Mouse (Mus musculus) lung, postnatal 0 days (tissue): ENCODE measurements around the gene Gm30191. TPM values are rescaled to one million over a fixed set of nuclear protein-coding genes. Genes with fewer than 3 reads are reported as not detected.

Source experiments
- ATAC-seq: fragments of 200-750 bp; cut with Nextera tagmentation; 2 replicates; pipeline ENCODE4 v1.8.0; 2017; ENCODE audit warnings: moderate library complexity
- DNase-seq: peaks from one replicate; pipeline ENCODE4 v3.0.0-alpha.2; 2016; ENCODE audit warnings: low spot score
- H3K27ac ChIP-seq: fragments of 300-500 bp; sonication (generic); 2 replicates; pipeline ENCODE4 v1.5.1; 2014; ENCODE audit warnings: antibody characterized with exemption, mild to moderate bottlenecking, low read length, mixed read lengths
- H3K27me3 ChIP-seq: fragments of 300-500 bp; sonication (generic); replicated peaks from 2 replicates; pipeline ENCODE4 v1.6.1; 2014; ENCODE audit warnings: low read length, mixed read lengths; ENCODE audit not compliant: insufficient read depth
- H3K36me3 ChIP-seq: fragments of 300-500 bp; sonication (generic); 2 replicates; pipeline ENCODE4 v1.6.1; 2014; ENCODE audit warnings: low read length, mixed read lengths; ENCODE audit not compliant: insufficient read depth
- H3K4me1 ChIP-seq: fragments of 300-500 bp; sonication (generic); 2 replicates; pipeline ENCODE4 v1.6.1; 2014; ENCODE audit warnings: antibody characterized with exemption, low read depth, low read length, mixed read lengths; ENCODE audit not compliant: insufficient read depth
- H3K4me2 ChIP-seq: fragments of 300-500 bp; sonication (generic); replicated peaks from 2 replicates; pipeline ENCODE4 v1.6.1; 2014; ENCODE audit warnings: low read depth, mild to moderate bottlenecking, low read length, moderate library complexity, mixed read lengths
- H3K4me3 ChIP-seq: fragments of 300-500 bp; sonication (generic); 2 replicates; pipeline ENCODE4 v1.5.1; 2014; ENCODE audit warnings: low read depth, low read length
- H3K9ac ChIP-seq: fragments of 300-500 bp; sonication (generic); replicated peaks from 2 replicates; pipeline ENCODE4 v1.6.1; 2014; ENCODE audit warnings: low read depth, mild to moderate bottlenecking
- H3K9me3 ChIP-seq: fragments of 300-500 bp; sonication (generic); 2 replicates; pipeline ENCODE4 v1.6.1; 2016; ENCODE audit warnings: low read length, mixed read lengths
- CTCF ChIP-seq: IDR thresholded peaks from 2 replicates; pipeline ENCODE4 v1.5.1; 2016; ENCODE audit warnings: antibody characterized with exemption, mild to moderate bottlenecking
- EP300 ChIP-seq: IDR thresholded peaks from 2 replicates; pipeline ENCODE4 v1.6.1; 2016; ENCODE audit warnings: antibody characterized with exemption, mild to moderate bottlenecking, control low read depth
- WGBS: fragments of 180-500 bp; shearing (Covaris S2); extraction: QIAGEN DNeasy Blood & Tissue Kit; methylation state at CpG from one replicate; pipeline ENCODE4 v1.1.7; 2014; 5-methylcytosine and 5-hydroxymethylcytosine counted together
- polyA plus RNA-seq: library from polyadenylated mRNA; unstranded; fragments of >200 nt; fragmentation: Nextera tagmentation; extraction: Ambion mirVana; gene quantifications from 2 replicates; pipeline ENCODE4 v1.2.1, GENCODE M21; 2015

Gm30191 gene
- polyA plus RNA-seq, 1 experiment from 2014 or later, result not detected

DNA sequence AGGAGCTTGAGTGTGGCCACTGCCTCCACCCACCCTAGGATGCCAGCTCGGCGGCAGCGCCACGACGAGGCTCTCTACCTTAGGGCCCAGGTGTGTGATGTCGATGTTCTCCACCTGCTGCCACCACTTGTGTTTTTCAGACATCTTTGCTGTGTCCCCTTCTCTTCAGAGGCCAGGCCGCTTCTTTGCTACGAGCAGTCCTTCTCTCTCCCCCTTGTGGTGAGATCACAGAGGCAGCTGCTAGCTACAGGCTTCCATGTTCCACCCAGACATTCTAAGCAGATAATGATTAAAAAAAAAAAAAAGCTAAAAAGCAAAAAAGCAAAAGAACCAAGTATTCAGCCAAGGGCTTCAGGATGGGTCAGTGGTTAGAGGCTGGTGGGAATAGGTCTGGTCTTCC is 19.5 kb upstream of the Gm30191 start, which contains the start of gene Catsper4:
Gene Catsper4 (minus strand): TSS at position 190 of the 400 bp plus-strand sequence.
- H3K4me2 ChIP-seq, result no peak within 1 kb of the TSS
- H3K27ac ChIP-seq, result no peak within 1 kb of the TSS
- TF ChIP-seq EP300 (no peak), CTCF (peak; percentile 37)
- H3K36me3 ChIP-seq, result no peaks in the 10 kb centered on the region
- H3K4me1 ChIP-seq, result no peaks in the 10 kb centered on the region
- no peak within 1 kb of the TSS for H3K9ac ChIP-seq
- ATAC-seq, result no peak
- no peaks in the 10 kb centered on the region for H3K9me3 ChIP-seq
- no peak for DNase-seq
- H3K27me3 ChIP-seq, result no peaks in the 10 kb centered on the region
- 71% methylated on average over 8 of the region's 8 CpGs for WGBS
- H3K4me3 ChIP-seq, result no peak within 1 kb of the TSS

DNA sequence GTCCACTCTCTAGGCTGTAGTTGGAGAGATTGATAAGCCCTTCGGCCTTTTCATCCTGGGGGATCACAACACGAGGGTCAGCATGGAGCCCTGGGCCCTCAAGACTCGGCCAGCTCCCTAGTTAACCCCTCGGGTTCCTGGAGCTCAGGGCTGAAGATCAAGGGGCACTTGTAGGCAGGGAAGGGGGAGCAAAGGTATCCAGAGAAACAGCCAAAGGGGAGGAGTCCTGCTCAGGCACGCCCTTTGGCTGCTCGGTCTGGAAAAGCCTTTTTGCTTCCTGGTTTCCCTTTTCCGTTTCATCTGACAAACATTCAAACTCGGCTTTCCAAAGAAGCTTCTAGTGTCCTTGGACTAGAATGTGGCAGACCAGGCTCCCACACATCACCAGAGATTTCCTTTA is 16.3 kb upstream of the Gm30191 start:
- ATAC-seq, result no peak
- DNase-seq, result no peak
- TF ChIP-seq CTCF, result no peak
- no peak for TF ChIP-seq EP300
- H3K9me3 ChIP-seq, result no peaks in the 10 kb centered on the region
- no peaks in the 10 kb centered on the region for H3K27me3 ChIP-seq
- 0 out of 2 replicates have a peak, but pooled peaks cover 4% of the 10 kb centered on the region for H3K36me3 ChIP-seq
- no peak overlapping the region for H3K9ac ChIP-seq
- H3K27ac ChIP-seq, result no peak overlapping the region
- 22% methylated on average over 8 of the region's 8 CpGs for WGBS
- no peak overlapping the region for H3K4me2 ChIP-seq
- H3K4me1 ChIP-seq, result no peaks in the 10 kb centered on the region
- no peak overlapping the region for H3K4me3 ChIP-seq

DNA sequence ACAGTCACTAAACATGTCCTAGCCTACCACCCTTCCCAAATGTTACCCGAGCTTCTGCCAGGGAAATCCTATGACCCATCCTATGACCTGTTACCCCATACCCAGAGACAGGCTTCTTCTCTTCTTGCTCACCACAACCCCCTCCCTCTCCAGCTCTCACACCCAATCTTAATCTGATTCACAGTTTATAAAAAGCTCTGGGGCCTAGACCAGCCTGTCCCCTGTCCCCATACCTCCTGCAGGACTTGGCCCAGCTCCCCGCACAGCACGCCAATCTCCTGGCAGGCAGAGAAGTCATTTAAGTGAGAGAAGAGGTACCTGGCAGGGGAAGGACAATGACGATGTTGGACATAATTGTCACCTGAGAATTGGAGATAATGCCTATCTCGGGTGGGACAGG is 11.9 kb upstream of the Gm30191 start:
- 0 out of 2 replicates have a peak, but pooled peaks cover 4% of the 10 kb centered on the region for H3K36me3 ChIP-seq
- H3K9me3 ChIP-seq, result no peaks in the 10 kb centered on the region
- ATAC-seq (no peak), DNase-seq (no peak)
- H3K9ac ChIP-seq, result no peak overlapping the region
- H3K27ac ChIP-seq, result no peak overlapping the region
- H3K4me2 ChIP-seq, result no peak overlapping the region
- WGBS, result 79% methylated on average over 5 of the region's 5 CpGs
- H3K4me3 ChIP-seq, result no peak overlapping the region
- H3K4me1 ChIP-seq, result peaks cover 4% of the 10 kb centered on the region
- TF ChIP-seq CTCF (no peak), EP300 (no peak)
- no peaks in the 10 kb centered on the region for H3K27me3 ChIP-seq

DNA sequence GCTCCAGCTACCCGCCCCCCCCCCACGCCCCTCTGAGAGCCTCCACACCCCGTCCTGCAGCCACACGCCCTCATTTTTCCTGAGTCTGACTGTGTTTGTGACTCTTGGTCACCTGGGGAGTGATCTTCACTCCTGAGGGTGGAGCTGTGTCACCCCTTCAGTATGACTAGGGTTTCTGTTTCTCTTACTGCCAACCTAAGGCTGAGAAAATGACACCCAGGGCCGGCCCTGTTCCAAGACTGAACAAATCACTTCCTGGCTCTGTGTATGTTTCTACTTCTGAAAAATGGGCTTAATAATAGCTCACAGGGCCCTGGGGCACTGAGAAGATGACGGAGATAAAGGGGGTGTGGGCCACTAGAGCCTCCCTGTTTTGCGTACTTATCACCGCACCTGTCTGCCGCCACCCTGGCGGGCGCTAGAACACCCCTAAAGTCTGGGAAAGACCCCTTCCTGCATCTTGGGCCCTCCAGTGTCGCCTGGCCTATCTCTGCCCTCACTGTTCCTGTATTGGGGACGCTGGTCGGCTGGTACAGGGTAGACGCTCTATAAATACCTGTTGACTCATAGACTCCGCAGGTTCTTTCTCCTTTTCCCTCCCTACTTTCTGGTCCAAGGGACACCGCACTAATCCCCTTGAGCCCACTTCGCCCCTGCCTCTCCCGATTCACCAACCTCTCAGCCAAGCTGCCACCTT is 9.0 kb upstream of the Gm30191 start:
- WGBS, result 12% methylated on average over 19 of the region's 19 CpGs
- Histone ChIP-seq H3K4me3 (peak overlapping the region; percentile 38), H3K9ac (peak overlapping the region; percentile 37; the same call in 1 of the 2 replicates), H3K9me3 (no peaks in the 10 kb centered on the region), H3K27ac (peak overlapping the region; percentile 91), H3K4me1 (peaks cover 4% of the 10 kb centered on the region), H3K36me3 (0 out of 2 replicates have a peak, but pooled peaks cover 1% of the 10 kb centered on the region), H3K27me3 (no peaks in the 10 kb centered on the region), H3K4me2 (peak overlapping the region; percentile 50)
- TF ChIP-seq EP300 (peak; percentile 34; the same call in 1 of the 2 replicates), CTCF (no peak)
- ATAC-seq (peak; percentile 65), DNase-seq (peak; percentile 64)

DNA sequence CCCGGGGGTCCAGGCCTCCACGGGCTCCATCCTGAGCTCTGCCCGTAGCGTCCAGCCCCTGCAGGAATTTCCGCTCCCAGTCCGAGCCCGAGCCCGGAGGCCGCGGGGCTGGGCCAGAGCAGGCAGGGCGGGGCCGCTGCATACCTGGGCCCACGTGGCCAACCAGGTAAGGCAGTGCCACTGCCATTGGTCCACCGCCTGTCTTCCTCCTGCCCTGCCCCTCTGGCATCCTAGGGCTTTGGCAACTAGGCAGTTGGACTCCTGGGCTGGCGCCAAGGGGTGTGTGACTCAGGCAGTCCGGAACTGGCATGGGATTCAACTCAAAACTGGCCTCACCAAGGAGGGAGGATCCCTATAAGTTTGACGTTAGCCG is 8.5 kb upstream of the Gm30191 start, which contains the start of gene Cnksr1:
Gene Cnksr1 (minus strand): TSS at position 121 of the 373 bp plus-strand sequence.
- WGBS, result 2% methylated on average over 16 of the region's 18 CpGs

DNA sequence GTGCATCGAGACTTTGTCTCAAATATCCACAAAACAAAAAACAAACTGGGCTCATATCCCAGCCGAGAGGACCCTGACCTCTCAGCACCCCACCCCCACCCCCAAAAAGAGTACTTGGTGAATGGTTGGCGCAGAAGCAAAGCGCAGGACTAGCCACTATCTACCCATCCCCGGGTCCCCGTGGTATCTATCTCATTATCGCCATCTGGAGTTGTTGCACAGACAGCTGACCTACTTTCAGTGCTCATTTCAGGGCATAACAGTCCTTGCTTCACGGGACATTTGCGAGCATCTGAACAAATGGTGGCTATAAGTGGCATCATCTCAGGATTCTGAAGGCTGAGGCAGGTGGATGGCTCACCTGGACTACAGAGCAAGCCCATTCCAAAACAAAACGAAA is 8.0 kb upstream of the Gm30191 start:
- H3K36me3 ChIP-seq, result no peaks in the 10 kb centered on the region
- no peaks in the 10 kb centered on the region for H3K27me3 ChIP-seq
- no peak overlapping the region for H3K27ac ChIP-seq
- H3K9me3 ChIP-seq, result no peaks in the 10 kb centered on the region
- H3K4me1 ChIP-seq, result peaks cover 4% of the 10 kb centered on the region
- 13% methylated on average over 10 of the region's 10 CpGs for WGBS
- 0 out of 2 replicates have a peak overlapping the region, but pooled peaks have one; percentile 38 for H3K4me3 ChIP-seq
- no peak for TF ChIP-seq EP300
- TF ChIP-seq CTCF, result 0 out of 2 replicates have a peak, but pooled peaks have one; percentile 10
- ATAC-seq, result no peak
- DNase-seq, result no peak
- H3K9ac ChIP-seq, result no peak overlapping the region
- peak overlapping the region; percentile 50 for H3K4me2 ChIP-seq

More for the DNA sequence above, 8.5 kb upstream of the Gm30191 start, which contains the start of gene Cnksr1:
- ATAC-seq, result peak; percentile 99
- Histone ChIP-seq H3K27ac (peak within 1 kb of the TSS; percentile 91), H3K4me2 (peak within 1 kb of the TSS; percentile 50), H3K36me3 (no peaks in the 10 kb centered on the region), H3K27me3 (no peaks in the 10 kb centered on the region), H3K4me3 (peak within 1 kb of the TSS; percentile 38), H3K4me1 (peaks cover 4% of the 10 kb centered on the region), H3K9me3 (no peaks in the 10 kb centered on the region), H3K9ac (peak within 1 kb of the TSS; percentile 37; the same call in 1 of the 2 replicates)
- no peak for TF ChIP-seq EP300
- TF ChIP-seq CTCF, result no peak
- DNase-seq, result peak; percentile 95
